Mouse (Mus musculus) forebrain, embryonic 10.5 days (tissue): ENCODE data around the gene Smarca2. TPM values are rescaled to one million over a fixed set of nuclear protein-coding genes. Genes with fewer than 3 reads are reported as not detected.
"Not testable (repeated sequence)": the region's sequence is repeated elsewhere in the genome, so short reads cannot be mapped to it uniquely, and the experiment has no call there.

Experiments
- DNase-seq: peaks from one replicate; pipeline ENCODE4 v3.0.0-alpha.2; 2017; ENCODE audit warnings: low spot score; ENCODE audit errors: extremely low spot score
- H3K27ac ChIP-seq: fragments of 300-500 bp; sonication (generic); 2 replicates; pipeline ENCODE4 v1.5.1; 2016; ENCODE audit warnings: mild to moderate bottlenecking
- H3K27me3 ChIP-seq: fragments of 300-500 bp; sonication (generic); 2 replicates; pipeline ENCODE4 v1.6.1; 2016; ENCODE audit warnings: mild to moderate bottlenecking; ENCODE audit not compliant: poor library complexity, severe bottlenecking
- H3K36me3 ChIP-seq: fragments of 300-500 bp; sonication (generic); replicated peaks from 2 replicates; pipeline ENCODE4 v1.6.1; 2016; ENCODE audit warnings: mild to moderate bottlenecking, moderate library complexity
- H3K4me1 ChIP-seq: fragments of 300-500 bp; sonication (generic); 2 replicates; pipeline ENCODE4 v1.6.1; 2016
- H3K4me3 ChIP-seq: fragments of 300-500 bp; sonication (generic); 2 replicates; pipeline ENCODE4 v1.5.1; 2016; ENCODE audit warnings: mild to moderate bottlenecking, moderate library complexity
- H3K9me3 ChIP-seq: fragments of 300-500 bp; sonication (generic); 2 replicates; pipeline ENCODE4 v1.6.1; 2016; ENCODE audit warnings: mild to moderate bottlenecking, moderate library complexity
- WGBS: fragments of 180-500 bp; shearing (Covaris S2); methylation state at CpG from one replicate; pipeline ENCODE4 v1.1.7; 2016; 5-methylcytosine and 5-hydroxymethylcytosine counted together
- polyA plus RNA-seq: library from polyadenylated mRNA; unstranded; fragments of >200 nt; fragmentation: Nextera tagmentation; extraction: Ambion mirVana; gene quantifications from 2 replicates; pipeline ENCODE4 v1.2.1, GENCODE M21; 2016

Gene Smarca2
- polyA plus RNA-seq, 1 experiment from 2014 or later, result 32.0 TPM

- Histone ChIP-seq H3K36me3 (no peaks in the 10 kb centered on the region), H3K4me3 (no peak overlapping the region), H3K27ac (no peak overlapping the region), H3K27me3 (no peaks in the 10 kb centered on the region), H3K4me1 (peaks cover 12% of the 10 kb centered on the region), H3K9me3 (no peaks in the 10 kb centered on the region)
- WGBS, result 80% methylated on average over 9 of the region's 9 CpGs
- no peak for DNase-seq
These were observed 111.4 kb downstream of the Smarca2 start for GRCm38 (mm10) chr19:26716217-26716616.

DNA sequence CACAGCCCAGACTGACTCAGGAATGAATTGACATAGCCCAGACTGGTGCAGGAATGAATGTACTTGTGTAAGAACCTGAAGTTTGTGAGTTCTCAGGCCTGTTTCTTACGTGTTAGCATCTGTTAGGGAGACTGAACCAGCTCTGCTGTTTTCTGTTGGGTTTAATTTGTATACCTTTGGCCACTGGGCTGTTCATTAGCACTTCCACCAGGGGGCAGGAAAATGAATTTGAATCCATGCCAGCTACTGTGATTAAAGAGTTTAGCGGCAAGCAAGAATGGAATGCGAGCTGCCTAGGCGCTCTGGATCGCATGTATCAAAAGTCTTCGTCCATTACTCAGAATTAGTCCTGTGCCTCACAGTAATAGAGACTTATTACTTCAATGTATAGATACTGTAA, 113.4 kb downstream of the Smarca2 start:
- Histone ChIP-seq H3K36me3 (no peaks in the 10 kb centered on the region), H3K4me3 (no peak overlapping the region), H3K4me1 (peaks cover 12% of the 10 kb centered on the region), H3K27ac (no peak overlapping the region), H3K27me3 (no peaks in the 10 kb centered on the region), H3K9me3 (no peaks in the 10 kb centered on the region)
- DNase-seq, result peak; percentile 21
- 55% methylated on average over 6 of the region's 6 CpGs for WGBS

- 91% methylated on average over 7 of the region's 7 CpGs for WGBS
- DNase-seq, result no peak
- no peak overlapping the region for H3K4me3 ChIP-seq
These were observed 114.3 kb downstream of the Smarca2 start for GRCm38 (mm10) chr19:26719161-26719560.

DNA sequence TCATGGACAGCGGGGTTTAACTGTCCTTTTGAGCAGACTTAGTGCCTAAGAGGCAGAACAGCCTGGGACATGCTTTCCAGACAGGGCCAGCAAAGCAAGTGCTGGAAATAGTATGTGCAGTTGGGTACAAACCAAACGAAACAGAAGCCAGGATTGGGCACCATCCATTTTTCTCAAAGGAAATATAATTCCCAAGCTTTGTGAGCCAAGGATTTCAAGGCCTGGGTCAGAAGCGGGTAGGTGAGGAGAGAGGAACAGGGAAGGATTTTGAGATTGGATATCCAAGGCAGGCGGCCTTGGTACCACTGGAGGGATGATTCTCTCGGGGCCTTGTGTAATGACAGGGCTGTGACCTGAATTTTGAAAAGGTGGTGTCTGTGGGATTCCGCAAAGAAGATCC, 116.9 kb downstream of the Smarca2 start:
- no peak overlapping the region for H3K4me3 ChIP-seq
- no peak for DNase-seq
- no peaks in the 10 kb centered on the region for H3K36me3 ChIP-seq
- 92% methylated on average over 6 of the region's 6 CpGs for WGBS
- H3K4me1 ChIP-seq, result peaks cover 4% of the 10 kb centered on the region; the same call in 1 of the 2 replicates
- H3K27ac ChIP-seq, result no peak overlapping the region
- no peaks in the 10 kb centered on the region for H3K9me3 ChIP-seq
- no peaks in the 10 kb centered on the region for H3K27me3 ChIP-seq

More at GRCm38 (mm10) chr19:26719161-26719560, 114.3 kb downstream of the Smarca2 start:
- no peak overlapping the region for H3K27ac ChIP-seq
- peaks cover 12% of the 10 kb centered on the region for H3K4me1 ChIP-seq
- H3K27me3 ChIP-seq, result no peaks in the 10 kb centered on the region
- H3K36me3 ChIP-seq, result no peaks in the 10 kb centered on the region
- H3K9me3 ChIP-seq, result no peaks in the 10 kb centered on the region

DNA sequence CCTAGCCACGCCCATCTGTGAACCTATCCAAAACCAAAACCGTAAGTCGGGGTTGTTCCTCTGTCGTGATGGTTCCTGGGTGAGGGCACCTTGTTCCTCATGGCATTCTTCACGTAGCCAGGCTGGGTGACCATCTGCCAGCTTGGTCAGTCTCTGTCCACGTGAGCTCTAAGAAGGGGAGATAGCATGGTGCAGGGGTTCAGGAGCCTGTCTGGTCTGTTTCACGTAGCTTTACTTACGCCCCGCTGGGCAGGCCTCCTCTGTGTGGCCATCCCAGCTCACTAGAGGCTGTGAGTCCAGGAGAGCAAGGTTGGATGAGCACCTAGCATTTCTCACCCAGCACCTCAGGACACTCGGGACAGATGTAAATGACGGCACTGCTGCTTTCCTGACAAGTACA, 119.0 kb downstream of the Smarca2 start:
- Histone ChIP-seq H3K27ac (no peak overlapping the region), H3K9me3 (no peaks in the 10 kb centered on the region), H3K4me1 (no peaks in the 10 kb centered on the region; the same call in 1 of the 2 replicates), H3K27me3 (no peaks in the 10 kb centered on the region), H3K4me3 (no peak overlapping the region), H3K36me3 (no peaks in the 10 kb centered on the region)
- no peak for DNase-seq
- WGBS, result 87% methylated on average over 11 of the region's 11 CpGs

DNA sequence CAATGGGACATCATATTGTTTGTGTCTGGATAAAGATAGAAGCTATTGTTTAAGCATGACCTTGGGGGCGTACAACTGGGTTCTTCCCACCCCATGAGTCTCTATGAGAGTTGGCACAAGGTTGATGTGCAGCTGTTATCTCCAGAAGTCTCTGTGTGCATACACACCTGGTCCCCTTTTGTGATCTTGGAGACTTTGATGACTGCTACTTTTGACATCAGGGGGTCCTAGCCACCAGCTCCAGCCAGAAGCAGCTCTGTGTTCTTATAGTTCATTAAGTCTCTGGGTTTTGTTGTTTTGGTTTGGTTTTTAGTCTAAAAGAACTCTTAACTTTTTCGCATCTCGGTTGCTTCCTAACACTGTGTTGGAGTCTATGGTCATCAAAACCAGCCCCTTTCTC, 119.8 kb downstream of the Smarca2 start:
- no peaks in the 10 kb centered on the region for H3K36me3 ChIP-seq
- no peaks in the 10 kb centered on the region for H3K27me3 ChIP-seq
- WGBS, result 92% methylated on average over 3 of the region's 3 CpGs
- no peak for DNase-seq
- no peak overlapping the region for H3K4me3 ChIP-seq
- H3K27ac ChIP-seq, result no peak overlapping the region
- H3K4me1 ChIP-seq, result no peaks in the 10 kb centered on the region; the same call in 1 of the 2 replicates
- H3K9me3 ChIP-seq, result no peaks in the 10 kb centered on the region

DNA sequence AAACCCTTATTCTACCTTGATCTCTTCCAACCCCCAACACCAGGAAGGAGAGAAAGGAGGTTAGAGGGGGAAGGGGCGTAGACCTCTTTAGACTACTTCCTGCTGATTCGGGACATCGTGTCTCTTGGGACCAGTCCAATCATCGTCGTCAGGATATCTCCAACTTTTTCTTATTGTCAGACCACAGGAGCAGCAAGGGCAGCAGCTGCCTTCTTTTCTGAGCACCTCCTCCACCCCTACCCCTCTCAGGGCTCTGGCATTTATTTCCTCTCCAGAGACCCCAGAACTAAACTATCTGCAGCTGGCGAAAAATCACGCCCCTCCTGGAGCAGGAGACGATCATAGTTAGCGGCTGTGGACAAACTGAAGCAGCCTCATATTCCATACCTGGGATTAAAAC, 122.9 kb downstream of the Smarca2 start:
- no peak for DNase-seq
- WGBS, result 74% methylated on average over 9 of the region's 9 CpGs
- Histone ChIP-seq H3K27ac (no peak overlapping the region), H3K27me3 (no peaks in the 10 kb centered on the region), H3K9me3 (no peaks in the 10 kb centered on the region), H3K36me3 (no peaks in the 10 kb centered on the region), H3K4me1 (peaks cover 11% of the 10 kb centered on the region), H3K4me3 (no peak overlapping the region)

DNA sequence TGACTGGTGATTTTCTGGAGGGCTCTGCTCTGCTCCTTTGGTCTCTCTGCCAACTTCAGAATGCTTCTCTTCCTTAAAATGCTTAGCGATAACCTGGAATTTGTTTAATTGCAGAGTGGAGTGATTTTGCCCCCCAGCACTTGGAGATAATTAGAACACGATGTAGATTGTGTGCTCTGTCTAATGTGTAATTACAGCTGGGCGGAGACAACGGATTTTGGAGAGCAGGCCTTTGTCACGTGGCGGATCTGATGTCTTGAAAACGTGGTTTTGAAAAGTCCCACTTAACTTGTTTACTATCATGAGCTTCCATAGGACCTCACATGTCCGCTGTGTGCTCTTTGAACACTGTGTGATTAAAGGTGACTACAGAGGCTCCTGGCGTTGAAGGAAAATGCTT, 125.6 kb downstream of the Smarca2 start:
- Histone ChIP-seq H3K27me3 (no peaks in the 10 kb centered on the region), H3K4me3 (no peak overlapping the region), H3K36me3 (no peaks in the 10 kb centered on the region), H3K9me3 (no peaks in the 10 kb centered on the region), H3K27ac (no peak overlapping the region), H3K4me1 (peaks cover 24% of the 10 kb centered on the region)
- no peak for DNase-seq
- 62% methylated on average over 9 of the region's 9 CpGs for WGBS

GRCm38 (mm10) chr19:26731121-26731520, 126.3 kb downstream of the Smarca2 start:
- WGBS, result 94% methylated on average over 4 of the region's 4 CpGs
- Histone ChIP-seq H3K4me3 (no peak overlapping the region), H3K27me3 (no peaks in the 10 kb centered on the region), H3K4me1 (peaks cover 24% of the 10 kb centered on the region), H3K9me3 (no peaks in the 10 kb centered on the region), H3K36me3 (no peaks in the 10 kb centered on the region), H3K27ac (no peak overlapping the region)
- DNase-seq, result no peak

DNA sequence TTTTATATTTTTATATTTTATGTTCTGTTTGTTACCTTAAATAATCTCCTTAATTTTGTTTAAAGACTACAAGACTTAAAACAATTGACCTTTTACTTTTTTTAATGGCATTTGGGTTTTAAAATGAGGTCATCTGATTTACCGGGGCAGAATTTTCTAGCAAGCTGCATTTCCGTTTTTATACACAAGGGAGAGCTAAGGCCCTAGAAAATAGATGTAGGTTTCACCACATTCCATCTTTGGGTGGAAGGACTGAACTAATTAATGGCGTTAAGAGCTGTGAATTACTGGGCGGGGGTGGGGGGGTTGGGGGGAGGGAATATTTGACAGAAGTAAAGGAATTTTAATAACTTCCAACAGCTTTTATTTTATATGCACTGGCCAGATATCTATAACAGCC, 127.0 kb downstream of the Smarca2 start:
- no peak overlapping the region for H3K4me3 ChIP-seq
- no peak for DNase-seq
- H3K4me1 ChIP-seq, result peaks cover 24% of the 10 kb centered on the region
- H3K27me3 ChIP-seq, result no peaks in the 10 kb centered on the region
- no peaks in the 10 kb centered on the region for H3K9me3 ChIP-seq
- H3K27ac ChIP-seq, result no peak overlapping the region
- no peaks in the 10 kb centered on the region for H3K36me3 ChIP-seq
- 9% methylated on average over 4 of the region's 4 CpGs for WGBS

- peaks cover 24% of the 10 kb centered on the region for H3K4me1 ChIP-seq
- 0 out of 2 replicates have a peak overlapping the region, but pooled peaks have one; percentile 78 for H3K27ac ChIP-seq
- H3K36me3 ChIP-seq, result no peaks in the 10 kb centered on the region
- no peak overlapping the region for H3K4me3 ChIP-seq
- H3K27me3 ChIP-seq, result no peaks in the 10 kb centered on the region
- no peaks in the 10 kb centered on the region for H3K9me3 ChIP-seq
- DNase-seq, result no peak
- WGBS, result 43% methylated on average over 2 of the region's 2 CpGs
These were observed 128.2 kb downstream of the Smarca2 start for GRCm38 (mm10) chr19:26733055-26733454.

GRCm38 (mm10) chr19:26733546-26734100, 128.8 kb downstream of the Smarca2 start:
- DNase-seq, result no peak
- H3K36me3 ChIP-seq, result no peaks in the 10 kb centered on the region
- 62% methylated on average over 7 of the region's 7 CpGs for WGBS
- H3K4me1 ChIP-seq, result peaks cover 24% of the 10 kb centered on the region
- peak overlapping the region; percentile 78 for H3K27ac ChIP-seq
- H3K9me3 ChIP-seq, result no peaks in the 10 kb centered on the region
- H3K4me3 ChIP-seq, result no peak overlapping the region
- H3K27me3 ChIP-seq, result no peaks in the 10 kb centered on the region

DNA sequence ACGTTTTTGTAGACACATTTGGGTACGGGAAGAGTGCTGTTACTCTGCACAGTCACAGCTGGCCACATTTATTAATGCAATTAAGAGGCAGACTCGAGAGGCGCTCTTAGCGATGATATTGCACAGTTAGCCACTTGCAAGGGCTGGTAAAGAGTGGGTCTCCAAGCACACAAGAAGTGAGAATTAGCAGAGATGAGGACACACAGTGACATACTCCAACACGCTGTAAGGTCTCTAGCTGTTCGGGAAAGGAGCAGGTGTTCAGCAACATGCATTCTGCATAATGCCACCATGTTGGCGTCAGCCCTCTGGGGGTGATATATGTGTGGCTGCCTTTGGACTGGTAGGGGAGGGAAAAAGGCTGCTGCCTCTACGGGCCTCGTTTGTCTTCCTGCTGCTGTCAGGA, 129.9 kb downstream of the Smarca2 start:
- no peak for DNase-seq
- no peaks in the 10 kb centered on the region for H3K27me3 ChIP-seq
- no peaks in the 10 kb centered on the region for H3K9me3 ChIP-seq
- H3K36me3 ChIP-seq, result no peaks in the 10 kb centered on the region
- 0 out of 2 replicates have a peak overlapping the region, but pooled peaks have one; percentile 3 for H3K27ac ChIP-seq
- H3K4me1 ChIP-seq, result peaks cover 24% of the 10 kb centered on the region
- H3K4me3 ChIP-seq, result no peak overlapping the region
- WGBS, result 91% methylated on average over 10 of the region's 10 CpGs

DNA sequence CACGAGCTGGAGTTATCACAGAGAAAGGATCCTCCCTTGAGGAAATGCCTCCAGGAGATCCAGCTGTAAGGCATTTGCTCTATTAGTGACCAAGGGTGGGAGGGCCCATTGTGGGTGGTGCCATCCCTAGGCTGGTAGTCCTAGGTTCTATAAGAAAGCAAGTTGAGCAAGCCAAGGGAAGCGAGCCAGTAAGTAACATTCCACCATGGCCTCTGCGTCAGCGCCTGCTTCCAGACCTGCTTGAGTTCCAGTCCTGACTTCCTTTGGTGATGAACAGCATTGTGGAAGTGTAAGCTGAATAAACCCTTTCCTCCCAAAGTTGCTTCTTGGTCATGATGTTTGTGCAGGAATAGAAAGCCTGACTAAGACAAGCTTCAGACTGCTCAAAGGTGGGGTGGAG, 140.2 kb downstream of the Smarca2 start:
- not testable (repeated sequence) for H3K9me3 ChIP-seq, H3K4me3 ChIP-seq, DNase-seq, H3K36me3 ChIP-seq, H3K27ac ChIP-seq, H3K27me3 ChIP-seq
- peaks cover 25% of the 10 kb centered on the region for H3K4me1 ChIP-seq
- 91% methylated on average over 4 of the region's 4 CpGs for WGBS
